Mouse (Mus musculus) left cerebral cortex, adult 11 months (tissue): ENCODE measurements around the gene Zfp534.
"Not testable (repeated sequence)": the region's sequence is repeated elsewhere in the genome, so short reads cannot be mapped to it uniquely, and the experiment has no call there.

Experiments used
- DNase-seq: peaks from one replicate; pipeline ENCODE4 v3.0.0; 2022; ENCODE audit warnings: low spot score

Gene Zfp534

DNA sequence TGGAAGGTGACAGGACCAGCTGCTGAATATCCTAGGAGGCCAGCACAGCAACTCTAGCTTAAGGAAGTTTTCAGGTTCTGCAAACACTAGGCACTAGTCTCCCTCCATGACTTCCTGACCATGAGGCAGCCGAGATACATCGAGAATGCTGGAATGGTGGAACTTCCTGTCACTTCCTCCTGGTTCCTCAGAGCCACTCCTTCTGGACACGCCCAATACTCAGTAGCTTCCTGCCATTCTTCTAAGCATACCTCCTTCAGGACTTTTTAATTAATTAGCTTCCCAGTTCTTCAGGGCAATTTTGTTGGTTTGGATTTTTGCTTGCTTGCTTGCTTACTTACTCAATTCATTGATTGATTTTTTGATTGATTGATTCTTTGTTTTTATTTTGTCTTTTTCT lies at the start of gene Zfp534:
Zfp534 (minus strand) TSS at position 101 of the 400 bp plus-strand sequence.
- not testable (repeated sequence) for DNase-seq

DNA sequence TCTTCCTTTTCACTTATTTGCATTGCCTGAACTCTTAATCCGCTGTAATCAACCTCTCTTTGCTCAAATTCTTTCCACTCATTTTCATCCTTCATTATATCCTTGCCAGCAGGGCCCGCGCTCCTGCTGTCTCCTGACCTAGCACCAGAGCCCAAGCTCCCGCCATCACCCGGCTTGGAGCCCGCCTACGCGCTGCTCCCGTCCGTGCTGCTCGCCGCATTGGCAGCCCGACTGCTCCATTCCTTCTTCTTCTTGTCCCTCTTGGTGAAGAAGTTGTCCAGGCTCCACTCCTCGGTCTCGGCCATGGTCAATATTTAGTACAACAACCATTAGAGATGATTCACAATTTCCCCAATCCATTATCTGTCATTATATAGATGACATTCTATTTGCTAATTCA lies 43.9 kb upstream of the Zfp534 start:
- not testable (repeated sequence) for DNase-seq

DNA sequence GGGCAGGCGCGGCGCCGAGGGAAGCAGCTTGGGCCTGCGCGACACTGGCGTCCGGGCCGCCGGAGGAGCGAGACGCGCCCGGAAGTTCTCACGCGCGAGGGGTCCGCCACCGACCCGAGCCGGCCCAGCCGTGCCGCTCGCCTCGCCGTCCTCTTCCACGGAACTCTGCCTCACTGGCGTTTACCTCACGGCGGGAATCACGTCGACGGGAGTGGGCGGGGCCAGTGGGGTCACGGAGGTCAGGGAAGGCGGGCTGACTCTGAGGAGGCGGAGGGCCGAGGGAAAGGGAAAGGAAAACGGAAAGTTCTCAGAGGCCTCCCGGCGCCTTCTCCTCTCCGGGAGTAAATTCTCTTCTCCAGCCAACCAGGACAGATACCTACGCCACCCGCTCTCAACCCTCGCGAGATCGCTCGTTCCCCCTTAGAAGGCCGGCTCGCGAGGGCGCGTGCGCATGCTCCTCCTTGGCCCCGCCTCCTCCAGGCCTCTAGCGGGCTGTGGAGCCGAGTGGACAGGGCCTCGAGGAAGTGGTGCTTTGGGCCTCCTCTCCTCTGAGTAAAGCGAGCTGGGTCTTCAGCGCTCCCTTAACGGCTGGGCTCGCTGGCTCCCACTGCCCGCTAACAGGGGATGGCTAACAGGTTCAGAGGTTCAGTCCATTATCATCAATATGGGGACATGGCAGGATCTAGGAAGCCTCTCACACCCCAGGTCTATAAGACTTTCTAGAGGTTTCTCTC lies 36.5 kb upstream of the Zfp534 start:
- not testable (repeated sequence) for DNase-seq

DNA sequence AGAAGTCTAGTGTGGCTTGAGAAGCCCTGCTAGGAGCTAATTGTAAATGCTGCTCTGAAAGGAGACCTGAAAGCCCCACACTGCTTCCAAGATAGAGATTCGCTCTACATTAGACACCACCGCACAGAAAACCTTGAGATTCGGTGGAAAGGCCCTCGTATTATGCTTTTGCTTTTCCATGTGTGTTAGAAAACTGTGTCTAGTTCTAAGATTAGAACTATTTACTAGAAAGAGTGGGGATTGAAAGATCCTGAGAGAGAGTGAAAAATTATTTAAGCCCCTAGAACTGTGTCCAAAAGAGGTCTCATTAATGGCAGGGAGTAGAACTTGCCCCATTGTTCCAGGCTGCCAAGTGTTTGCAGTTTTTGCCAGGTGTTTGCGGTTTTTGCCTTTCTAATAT lies 47.1 kb downstream of the Zfp534 start:
- DNase-seq = not testable (repeated sequence)

DNA sequence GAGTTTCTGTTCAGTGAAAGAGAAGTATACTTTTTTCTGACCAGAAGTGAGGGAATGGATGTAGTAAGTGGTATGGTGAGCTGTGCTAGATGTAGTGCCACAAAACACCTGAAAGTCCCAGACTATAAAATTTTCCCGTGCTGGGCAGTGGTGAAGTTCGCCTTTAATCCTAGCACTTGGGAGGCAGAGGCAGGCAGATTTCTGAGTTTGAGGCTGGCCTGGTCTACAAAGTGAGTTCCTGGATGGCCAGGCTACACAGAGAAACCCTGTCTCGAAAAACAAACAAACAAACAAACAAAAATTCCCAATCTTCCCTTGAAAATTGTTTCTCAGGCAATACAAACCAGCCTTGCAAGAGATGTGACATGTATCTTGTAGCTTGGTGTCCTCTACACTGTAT lies 54.9 kb downstream of the Zfp534 start:
- not testable (repeated sequence) for DNase-seq

DNA sequence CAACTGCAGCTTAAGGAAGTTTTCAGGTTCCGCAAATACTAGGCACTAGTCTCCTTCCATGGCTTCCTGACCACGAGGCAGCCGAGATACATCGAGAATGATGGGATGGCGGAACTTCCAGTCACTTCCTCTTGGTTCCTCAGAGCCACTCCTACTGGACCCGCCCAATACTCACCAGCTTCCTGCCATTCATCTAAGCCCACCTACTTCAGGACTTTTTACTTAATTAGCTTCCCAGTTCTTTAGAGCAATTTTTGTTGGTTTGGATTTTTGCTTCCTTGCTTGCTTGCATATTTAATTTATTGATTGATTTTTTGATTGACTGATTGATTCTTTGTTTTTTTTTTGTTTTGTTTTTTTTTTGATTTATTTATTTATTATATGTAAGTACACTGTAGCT lies 59.9 kb downstream of the Zfp534 start, which contains the start of gene Zfp979:
Zfp979 (minus strand) TSS at position 101 of the 400 bp plus-strand sequence.
- not testable (repeated sequence) for DNase-seq

DNA sequence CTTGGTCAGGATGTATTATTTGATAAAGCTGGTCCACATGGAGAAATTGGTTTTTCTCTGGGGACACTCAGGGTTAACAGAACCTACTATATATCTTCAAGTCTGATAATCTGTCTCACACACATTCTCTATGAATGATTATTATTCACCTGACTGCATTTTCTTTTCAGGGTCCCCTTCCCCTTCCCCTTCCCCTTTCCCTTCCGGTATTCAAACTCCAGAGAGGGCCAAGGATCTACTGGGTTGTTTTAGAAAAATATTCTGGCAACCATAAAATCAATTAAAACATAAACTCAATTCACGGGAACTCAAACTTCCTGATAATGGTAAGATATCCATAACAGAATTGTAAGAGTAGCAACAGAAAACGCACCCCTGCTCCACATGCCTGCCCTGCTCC lies 60.4 kb downstream of the Zfp534 start:
- not testable (repeated sequence) for DNase-seq

DNA sequence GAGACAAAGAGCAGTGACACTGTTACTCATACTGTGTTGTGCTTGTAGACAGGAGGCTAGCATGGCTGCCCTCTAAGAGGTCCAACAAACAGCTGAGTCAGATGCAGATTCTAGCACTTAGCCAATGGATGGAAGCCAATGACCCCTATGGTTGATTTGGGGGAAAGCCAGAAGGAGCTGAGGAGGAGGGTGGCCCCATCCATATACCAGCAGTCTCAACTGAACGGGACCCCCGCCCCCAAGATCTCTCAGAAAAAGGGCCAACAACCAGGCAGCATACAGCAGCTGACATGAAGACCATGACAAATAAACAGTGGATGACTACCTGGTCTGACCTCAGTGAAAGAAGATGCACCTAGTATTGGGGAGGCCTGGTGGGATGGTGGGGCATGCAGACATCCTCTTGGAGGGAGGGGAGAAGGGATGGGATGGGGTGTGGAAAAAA lies 68.5 kb downstream of the Zfp534 start:
- not testable (repeated sequence) for DNase-seq
